Mouse (Mus musculus) liver, embryonic 14.5 days (tissue): Measurements from ENCODE around the gene Hhat.

Experiments used
- CTCF ChIP-seq: IDR thresholded peaks from 2 replicates; pipeline ENCODE4 v1.5.1; 2016; ENCODE audit warnings: antibody characterized with exemption, low read depth, control low read depth
- EP300 ChIP-seq: IDR thresholded peaks from 2 replicates; pipeline ENCODE4 v1.6.1; 2016; ENCODE audit warnings: antibody characterized with exemption, low read depth

DNA sequence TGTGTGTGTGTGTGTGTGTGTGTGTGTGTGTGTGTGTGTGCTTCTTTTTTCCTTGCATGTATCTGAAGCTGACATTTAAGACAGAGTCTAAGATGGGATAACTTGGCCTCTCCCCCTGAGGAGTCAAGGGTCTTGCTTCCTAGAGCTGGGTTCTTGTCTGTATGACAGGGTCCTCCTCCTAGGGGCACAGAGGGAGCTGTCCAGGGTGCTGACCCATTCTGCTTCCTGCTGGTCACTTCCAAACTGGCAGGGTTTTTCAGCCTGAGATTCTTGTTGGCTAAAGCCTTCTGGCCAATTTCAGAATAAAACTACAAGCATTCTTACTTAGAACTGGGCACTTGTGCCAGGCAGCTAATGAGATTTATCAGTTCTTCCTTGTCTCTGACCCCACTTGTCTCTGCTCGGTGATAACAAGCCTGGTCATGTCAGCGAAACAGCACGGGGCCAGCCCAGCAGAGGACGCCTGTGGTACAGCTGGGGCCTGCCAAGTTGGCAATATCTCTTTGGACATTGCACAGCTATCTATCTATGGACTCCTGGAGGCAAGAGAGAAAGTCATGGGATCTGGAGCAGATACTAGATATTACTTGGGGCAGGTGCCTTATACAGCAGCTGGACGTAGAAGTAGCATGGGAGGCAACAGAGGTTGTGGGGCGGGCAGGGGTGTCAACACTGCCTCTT, 313.4 kb downstream of the Hhat start:
- no peak for TF ChIP-seq CTCF
- TF ChIP-seq EP300 = no peak
